Mouse (Mus musculus) liver, adult 2 months (tissue): ENCODE data around the gene Marveld3. TPM values are rescaled to one million over a fixed set of nuclear protein-coding genes. Genes with fewer than 3 reads are reported as not detected.

Source experiments
- DNase-seq: peaks from one replicate; pipeline ENCODE4 v3.0.0-alpha.2; 2011; ENCODE audit warnings: low read depth, low spot score; ENCODE audit errors: extremely low read depth
- H3K27ac ChIP-seq: fragments of 200-500 bp; replicated peaks from 2 replicates; pipeline ENCODE4 v1.5.1; 2012; ENCODE audit warnings: low read depth, mild to moderate bottlenecking, control low read depth, inconsistent platforms, low read length; ENCODE audit not compliant: insufficient read depth
- H3K27me3 ChIP-seq: fragments of 200-500 bp; 2 replicates; pipeline ENCODE4 v1.6.1; 2012; ENCODE audit warnings: mild to moderate bottlenecking, moderate library complexity, low read length, inconsistent platforms; ENCODE audit not compliant: control insufficient read depth, insufficient read depth
- H3K36me3 ChIP-seq: fragments of 200-500 bp; 2 replicates; pipeline ENCODE4 v1.6.1; 2012; ENCODE audit warnings: low read length, inconsistent platforms; ENCODE audit not compliant: control insufficient read depth, insufficient read depth
- H3K4me1 ChIP-seq: fragments of 200-500 bp; 2 replicates; pipeline ENCODE4 v1.6.1; 2011; ENCODE audit warnings: low read length; ENCODE audit not compliant: control insufficient read depth, insufficient read depth
- H3K4me3 ChIP-seq: fragments of 200-500 bp; 2 replicates; pipeline ENCODE4 v1.5.1; 2011; ENCODE audit warnings: low read depth, mild to moderate bottlenecking, control low read depth, low read length, moderate library complexity; ENCODE audit not compliant: insufficient read depth
- H3K79me2 ChIP-seq: fragments of 200-500 bp; 2 replicates; pipeline ENCODE4 v1.6.1; 2012; ENCODE audit warnings: inconsistent platforms, mild to moderate bottlenecking, low read length, moderate library complexity; ENCODE audit not compliant: control insufficient read depth, insufficient read depth
- H3K9ac ChIP-seq: fragments of 200-500 bp; 2 replicates; pipeline ENCODE4 v1.6.1; 2012; ENCODE audit warnings: low read depth, mild to moderate bottlenecking, control low read depth, inconsistent platforms, low read length
- CTCF ChIP-seq: fragments of 200-500 bp; IDR thresholded peaks from 2 replicates; pipeline ENCODE4 v1.5.1; 2011; ENCODE audit warnings: low read depth, low read length, control low read depth
- POLR2A ChIP-seq: fragments of 200-500 bp; IDR thresholded peaks from 2 replicates; pipeline ENCODE4 v1.6.1; 2011; ENCODE audit warnings: low read length, control low read depth; ENCODE audit not compliant: insufficient read depth; ENCODE audit errors: extremely low read depth
- WGBS: fragments of 180-500 bp; shearing (Covaris S2); methylation state at CpG from one replicate; pipeline ENCODE4 v1.1.7; 2018; 5-methylcytosine and 5-hydroxymethylcytosine counted together
- polyA plus RNA-seq: library from polyadenylated mRNA; depleted of rRNA; stranded (reverse); fragments of >200 nt; gene quantifications from 2 replicates; pipeline ENCODE4 v1.2.3, GENCODE M21; 2012
- total RNA-seq: library from RNA; depleted of rRNA; stranded (reverse); fragments of >200 nt; gene quantifications from 2 replicates; pipeline ENCODE4 v1.2.3, GENCODE M21; 2014

The Marveld3 gene
- total and polyA plus RNA-seq, 2 experiments, result 0.23 to 0.37 TPM

DNA sequence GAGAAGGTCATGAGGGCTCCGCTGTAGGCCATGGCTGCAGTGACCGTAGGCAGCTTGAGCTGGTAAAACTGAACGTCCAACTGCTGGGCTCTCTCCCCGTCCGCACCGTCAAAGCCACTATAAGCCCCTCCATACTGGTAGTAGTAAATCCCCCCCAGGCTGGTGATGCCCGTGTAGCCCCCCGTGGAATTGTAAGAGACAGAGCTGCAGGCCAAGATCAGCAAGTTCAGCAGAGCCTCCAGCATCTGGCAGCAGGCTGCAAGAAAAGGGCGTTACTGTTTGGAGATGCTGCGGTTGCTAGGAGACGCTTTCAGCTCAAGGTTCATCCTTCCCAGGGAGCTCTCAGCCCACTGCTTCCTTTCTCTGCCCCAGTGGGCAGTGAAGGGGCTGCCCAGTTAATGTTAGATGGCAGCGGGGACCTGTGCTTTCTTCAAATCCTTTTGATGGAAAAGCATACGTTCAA is 7.5 kb downstream of the Marveld3 start:
- Histone ChIP-seq H3K79me2 (no peaks in the 10 kb centered on the region), H3K4me3 (no peak overlapping the region), H3K27me3 (no peaks in the 10 kb centered on the region), H3K27ac (no peak overlapping the region), H3K36me3 (no peaks in the 10 kb centered on the region), H3K4me1 (0 out of 2 replicates have a peak, but pooled peaks cover 2% of the 10 kb centered on the region), H3K9ac (no peak overlapping the region)
- 67% methylated on average over 13 of the region's 13 CpGs for WGBS
- no peak for DNase-seq
- TF ChIP-seq POLR2A, result no peak
- no peak for TF ChIP-seq CTCF

DNA sequence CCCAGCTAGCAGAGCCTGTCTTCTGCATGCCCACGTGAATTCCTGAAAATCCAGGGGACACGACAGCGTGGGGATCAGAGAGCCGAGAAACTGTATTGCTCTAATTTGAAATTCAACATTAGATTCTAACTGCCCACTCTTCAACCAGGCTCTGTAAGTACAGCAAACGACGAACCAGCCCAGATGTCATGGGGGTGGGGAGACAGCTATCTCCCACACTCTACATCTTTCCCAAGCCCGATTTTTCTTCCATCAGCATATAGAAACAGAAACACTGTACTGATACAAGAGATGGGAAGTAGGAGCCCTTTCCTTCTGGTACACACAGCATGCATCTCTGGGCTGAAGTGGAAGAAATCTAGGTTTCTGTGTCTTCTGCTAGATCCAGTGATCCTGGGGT is 9.8 kb downstream of the Marveld3 start:
- TF ChIP-seq POLR2A, result no peak
- no peak for TF ChIP-seq CTCF
- no peak for DNase-seq
- no peak overlapping the region for H3K9ac ChIP-seq
- no peaks in the 10 kb centered on the region for H3K79me2 ChIP-seq
- H3K27me3 ChIP-seq, result peaks cover 7% of the 10 kb centered on the region
- H3K36me3 ChIP-seq, result no peaks in the 10 kb centered on the region
- H3K27ac ChIP-seq, result no peak overlapping the region
- 0 out of 2 replicates have a peak, but pooled peaks cover 2% of the 10 kb centered on the region for H3K4me1 ChIP-seq
- no peak overlapping the region for H3K4me3 ChIP-seq
- 73% methylated on average over 7 of the region's 7 CpGs for WGBS

- no peaks in the 10 kb centered on the region for H3K79me2 ChIP-seq
- no peak overlapping the region for H3K27ac ChIP-seq
- no peak overlapping the region for H3K9ac ChIP-seq
- no peaks in the 10 kb centered on the region for H3K4me1 ChIP-seq
- peaks cover 7% of the 10 kb centered on the region for H3K27me3 ChIP-seq
- DNase-seq, result no peak
- TF ChIP-seq POLR2A (no peak), CTCF (no peak)
- no peak overlapping the region for H3K4me3 ChIP-seq
- WGBS, result 10% methylated on average over 19 of the region's 19 CpGs
- H3K36me3 ChIP-seq, result no peaks in the 10 kb centered on the region
Measured at GRCm38 (mm10) chr8:109948285-109948564, 13.8 kb downstream of the Marveld3 start.

GRCm38 (mm10) chr8:109947447-109948284 is 14.3 kb downstream of the Marveld3 start:
- no peak for TF ChIP-seq POLR2A
- peak; percentile 74 for TF ChIP-seq CTCF
- DNase-seq, result no peak
- H3K27ac ChIP-seq, result no peak overlapping the region
- no peak overlapping the region for H3K4me3 ChIP-seq
- no peak overlapping the region for H3K9ac ChIP-seq
- H3K27me3 ChIP-seq, result peaks cover 7% of the 10 kb centered on the region
- no peaks in the 10 kb centered on the region for H3K4me1 ChIP-seq
- H3K36me3 ChIP-seq, result no peaks in the 10 kb centered on the region
- WGBS, result 7% methylated on average over 26 of the region's 26 CpGs
- H3K79me2 ChIP-seq, result no peaks in the 10 kb centered on the region

GRCm38 (mm10) chr8:109946272-109946671 is 15.7 kb downstream of the Marveld3 start:
- TF ChIP-seq CTCF, result no peak
- no peak for TF ChIP-seq POLR2A

GRCm38 (mm10) chr8:109945694-109946093 is 16.3 kb downstream of the Marveld3 start:
- Histone ChIP-seq H3K9ac (no peak overlapping the region), H3K36me3 (peaks cover 3% of the 10 kb centered on the region; the same call in 1 of the 2 replicates), H3K4me3 (no peak overlapping the region), H3K79me2 (no peaks in the 10 kb centered on the region), H3K4me1 (no peaks in the 10 kb centered on the region), H3K27me3 (peaks cover 7% of the 10 kb centered on the region), H3K27ac (no peak overlapping the region)
- DNase-seq, result no peak
- 84% methylated on average over 7 of the region's 7 CpGs for WGBS
- TF ChIP-seq CTCF, result no peak
- TF ChIP-seq POLR2A, result no peak

More at GRCm38 (mm10) chr8:109946272-109946671, 15.7 kb downstream of the Marveld3 start:
- Histone ChIP-seq H3K27me3 (peaks cover 7% of the 10 kb centered on the region), H3K9ac (no peak overlapping the region), H3K4me1 (no peaks in the 10 kb centered on the region), H3K27ac (no peak overlapping the region), H3K4me3 (no peak overlapping the region), H3K79me2 (no peaks in the 10 kb centered on the region), H3K36me3 (no peaks in the 10 kb centered on the region)
- no peak for DNase-seq
- WGBS, result 77% methylated on average over 7 of the region's 7 CpGs
